Mouse (Mus musculus): Measurements from ENCODE around the gene Scoc. TPM values are rescaled to one million over a fixed set of nuclear protein-coding genes. Genes with fewer than 3 reads are reported as not detected.

Gene Scoc
- polyA plus RNA-seq, 1 experiment: 12.6 TPM

DNA sequence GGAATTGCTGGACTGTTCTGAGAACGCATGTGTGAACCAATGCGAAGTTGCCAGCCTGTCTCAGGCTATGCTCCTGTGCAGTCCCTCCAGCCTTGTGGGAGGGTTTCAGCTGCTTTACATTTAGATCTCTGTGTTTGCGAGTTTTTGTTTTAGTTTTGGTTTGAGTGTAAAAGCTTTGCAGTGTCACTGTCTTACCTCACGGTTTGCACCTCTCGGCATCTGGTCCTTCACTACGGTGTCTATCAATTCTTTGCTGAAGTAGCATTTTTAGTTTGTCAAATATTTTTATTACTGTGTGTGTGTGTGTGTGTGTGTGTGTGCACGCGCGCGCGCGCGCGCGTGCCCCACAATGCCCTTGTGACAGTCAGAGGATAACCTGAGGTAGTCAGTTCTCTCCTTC lies 41.3 kb downstream of the Scoc start:
- Histone ChIP-seq H3K4me1 (ENCODE audit: control insufficient read depth, insufficient read depth, low read length) (no peaks in the 10 kb centered on the region), H3K4me3 (replicated peaks; ENCODE audit: extremely low read depth, low read depth, low read length) (no peak overlapping the region)
- no peak for DNase-seq
- TF ChIP-seq CTCF (IDR thresholded peaks at IDR 0.05; ENCODE audit: insufficient read depth, low read length): no peak
- no peak for TF ChIP-seq POLR2A (IDR thresholded peaks at IDR 0.05; ENCODE audit: borderline replicate concordance, extremely low read depth, low read depth, low read length)
- 96% methylated on average over 15 of the region's 15 CpGs for WGBS

DNA sequence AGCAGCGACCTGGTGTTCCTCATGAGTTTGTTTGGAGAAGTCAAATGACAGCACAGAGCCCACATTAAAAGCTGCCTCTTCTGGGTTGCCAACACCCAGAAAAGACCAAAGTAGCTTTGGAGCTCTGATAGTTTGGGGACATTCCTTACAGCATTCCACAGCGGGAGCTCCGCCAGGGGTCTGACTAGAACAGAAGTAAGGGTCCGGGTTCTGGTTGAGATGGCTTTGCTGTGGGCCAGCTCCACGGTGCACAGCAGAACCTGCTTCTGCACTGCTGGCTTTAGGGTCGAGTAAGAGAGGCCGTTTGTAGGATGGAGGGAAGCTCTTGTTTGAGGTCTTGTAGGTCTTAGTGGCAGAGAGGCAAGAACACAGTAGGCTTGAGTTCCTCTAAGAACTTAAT lies 49.7 kb downstream of the Scoc start:
- no peaks in the 10 kb centered on the region for H3K4me1 ChIP-seq (ENCODE audit: control insufficient read depth, insufficient read depth, low read length)
- WGBS: 76% methylated on average over 7 of the region's 7 CpGs

DNA sequence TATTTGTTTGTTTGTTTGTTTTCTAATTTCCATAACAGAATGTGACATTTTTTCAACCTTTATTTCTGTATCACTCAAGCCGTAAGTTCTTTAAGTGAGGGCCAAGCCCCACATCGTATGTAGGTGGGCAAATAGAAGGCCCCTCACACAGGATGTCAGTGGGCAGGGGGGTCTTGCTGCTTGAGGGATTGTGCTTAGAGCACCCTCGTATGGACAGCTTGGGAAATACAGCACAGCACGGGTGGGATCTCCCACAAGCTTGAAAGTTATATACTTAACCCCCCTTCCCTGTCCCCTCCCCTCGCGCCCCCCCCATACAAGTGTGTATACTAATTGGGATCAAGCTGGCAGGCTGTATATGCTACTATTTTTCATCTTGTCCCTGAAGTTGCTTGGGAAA lies 51.4 kb downstream of the Scoc start:
- 48% methylated on average over 6 of the region's 6 CpGs for WGBS
- TF ChIP-seq CTCF (IDR thresholded peaks at IDR 0.05; ENCODE audit: insufficient read depth, low read length) (no peak), POLR2A (IDR thresholded peaks at IDR 0.05; ENCODE audit: borderline replicate concordance, extremely low read depth, low read depth, low read length) (no peak)
- H3K4me1 ChIP-seq (ENCODE audit: control insufficient read depth, insufficient read depth, low read length): no peaks in the 10 kb centered on the region

More for the DNA sequence above, 49.7 kb downstream of the Scoc start:
- TF ChIP-seq CTCF (IDR thresholded peaks at IDR 0.05; ENCODE audit: insufficient read depth, low read length) (no peak), POLR2A (IDR thresholded peaks at IDR 0.05; ENCODE audit: borderline replicate concordance, extremely low read depth, low read depth, low read length) (no peak)
- DNase-seq: no peak
- H3K4me3 ChIP-seq (replicated peaks; ENCODE audit: extremely low read depth, low read depth, low read length): no peak overlapping the region

DNA sequence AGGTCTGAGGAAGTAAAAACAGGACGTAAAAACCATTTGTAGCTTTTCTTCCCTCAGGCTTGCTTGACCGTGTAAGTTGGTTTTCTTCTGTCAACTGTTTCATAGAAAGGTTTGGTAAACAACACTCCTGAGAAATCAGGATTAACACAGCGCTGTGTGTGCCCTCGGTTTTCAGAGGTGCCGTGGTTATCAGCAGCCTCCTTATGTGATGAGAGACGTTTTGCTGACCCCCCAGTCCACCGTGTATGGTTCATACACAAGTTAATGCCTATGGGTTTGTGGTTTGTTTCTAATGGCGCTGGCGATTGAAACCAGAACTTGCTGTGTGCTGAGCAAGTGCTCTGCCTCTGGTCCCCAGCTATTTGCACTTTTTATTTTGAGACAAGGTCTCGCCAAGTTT lies 52.6 kb downstream of the Scoc start:
- H3K4me1 ChIP-seq (ENCODE audit: control insufficient read depth, insufficient read depth, low read length): no peaks in the 10 kb centered on the region
- TF ChIP-seq POLR2A (IDR thresholded peaks at IDR 0.05; ENCODE audit: borderline replicate concordance, extremely low read depth, low read depth, low read length) (no peak), CTCF (IDR thresholded peaks at IDR 0.05; ENCODE audit: insufficient read depth, low read length) (no peak)
- 46% methylated on average over 10 of the region's 10 CpGs for WGBS
- no peak for DNase-seq
- H3K4me3 ChIP-seq (replicated peaks; ENCODE audit: extremely low read depth, low read depth, low read length): no peak overlapping the region

More for the DNA sequence above, 51.4 kb downstream of the Scoc start:
- DNase-seq: no peak
- no peak overlapping the region for H3K4me3 ChIP-seq (replicated peaks; ENCODE audit: extremely low read depth, low read depth, low read length)

DNA sequence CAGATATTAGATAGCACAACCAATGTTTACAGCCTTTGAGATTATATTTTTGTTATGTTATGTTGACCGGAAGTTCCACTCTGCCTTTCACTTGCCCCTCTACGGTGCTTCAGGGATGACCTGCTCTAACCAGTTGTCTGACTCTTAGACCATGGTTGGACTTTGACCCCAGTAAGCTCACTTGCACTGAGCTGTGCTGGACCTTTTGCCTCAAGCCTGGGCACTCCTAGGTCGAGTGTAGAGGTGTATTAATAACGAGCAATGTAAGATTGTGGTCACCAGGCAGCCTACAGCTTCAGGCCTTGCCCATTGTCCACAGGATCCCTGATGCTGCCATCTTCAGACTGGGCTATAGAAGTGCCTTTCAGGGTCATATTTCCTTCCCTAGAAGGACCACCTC lies 60.5 kb downstream of the Scoc start:
- WGBS: 68% methylated on average over 4 of the region's 4 CpGs

DNA sequence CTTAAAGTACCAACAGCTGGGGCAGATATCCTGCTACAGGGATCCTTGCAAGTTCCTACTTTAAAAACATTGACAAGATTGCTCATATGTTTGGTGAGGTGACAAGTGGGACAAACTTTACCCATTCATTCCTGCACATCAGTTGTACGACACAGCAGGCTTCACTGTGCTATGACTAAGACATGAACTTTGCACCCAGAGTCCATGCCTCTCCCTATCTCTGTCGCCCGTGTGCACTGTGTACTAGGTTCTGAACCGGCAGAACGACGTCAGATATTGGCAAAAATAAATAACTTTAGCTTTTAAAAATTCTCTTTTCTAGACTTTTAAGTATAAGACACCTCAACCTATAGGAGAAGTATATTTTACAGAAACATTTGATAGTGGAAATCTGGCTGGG lies 61.5 kb downstream of the Scoc start:
- no peak for TF ChIP-seq POLR2A (IDR thresholded peaks at IDR 0.05; ENCODE audit: borderline replicate concordance, extremely low read depth, low read depth, low read length)
- TF ChIP-seq CTCF (IDR thresholded peaks at IDR 0.05; ENCODE audit: insufficient read depth, low read length): no peak
- no peaks in the 10 kb centered on the region for H3K4me1 ChIP-seq (ENCODE audit: control insufficient read depth, insufficient read depth, low read length)
- no peak for DNase-seq
- 81% methylated on average over 6 of the region's 6 CpGs for WGBS
- H3K4me3 ChIP-seq (replicated peaks; ENCODE audit: extremely low read depth, low read depth, low read length): no peak overlapping the region

More for the DNA sequence above, 60.5 kb downstream of the Scoc start:
- no peak for TF ChIP-seq POLR2A (IDR thresholded peaks at IDR 0.05; ENCODE audit: borderline replicate concordance, extremely low read depth, low read depth, low read length)
- TF ChIP-seq CTCF (IDR thresholded peaks at IDR 0.05; ENCODE audit: insufficient read depth, low read length): no peak
- no peak overlapping the region for H3K4me3 ChIP-seq (replicated peaks; ENCODE audit: extremely low read depth, low read depth, low read length)
- no peaks in the 10 kb centered on the region for H3K4me1 ChIP-seq (ENCODE audit: control insufficient read depth, insufficient read depth, low read length)
- DNase-seq: no peak

DNA sequence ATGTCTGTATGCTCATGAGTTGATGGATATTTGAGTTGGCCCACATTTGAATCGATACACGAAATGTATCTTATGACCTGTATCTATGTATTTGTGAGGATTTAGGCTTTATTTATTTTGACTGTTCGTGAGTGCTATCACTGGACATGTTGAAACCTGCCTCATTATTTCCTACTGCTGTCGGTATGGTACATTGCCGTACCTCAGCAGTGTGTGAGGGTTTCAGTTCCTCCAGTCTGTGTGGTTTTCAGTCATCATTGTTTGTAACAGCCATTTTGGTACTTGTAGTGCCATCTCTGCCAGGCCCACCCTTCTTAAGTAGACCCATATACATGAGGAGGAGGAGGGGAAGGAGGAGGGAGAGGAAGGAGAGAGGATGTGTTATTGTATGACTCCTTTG lies 63.9 kb downstream of the Scoc start:
- DNase-seq: no peak
- no peak for TF ChIP-seq CTCF (IDR thresholded peaks at IDR 0.05; ENCODE audit: insufficient read depth, low read length)
- TF ChIP-seq POLR2A (IDR thresholded peaks at IDR 0.05; ENCODE audit: borderline replicate concordance, extremely low read depth, low read depth, low read length): no peak
- WGBS: 86% methylated on average over 5 of the region's 5 CpGs
- no peaks in the 10 kb centered on the region for H3K4me1 ChIP-seq (ENCODE audit: control insufficient read depth, insufficient read depth, low read length)
- H3K4me3 ChIP-seq (replicated peaks; ENCODE audit: extremely low read depth, low read depth, low read length): no peak overlapping the region

DNA sequence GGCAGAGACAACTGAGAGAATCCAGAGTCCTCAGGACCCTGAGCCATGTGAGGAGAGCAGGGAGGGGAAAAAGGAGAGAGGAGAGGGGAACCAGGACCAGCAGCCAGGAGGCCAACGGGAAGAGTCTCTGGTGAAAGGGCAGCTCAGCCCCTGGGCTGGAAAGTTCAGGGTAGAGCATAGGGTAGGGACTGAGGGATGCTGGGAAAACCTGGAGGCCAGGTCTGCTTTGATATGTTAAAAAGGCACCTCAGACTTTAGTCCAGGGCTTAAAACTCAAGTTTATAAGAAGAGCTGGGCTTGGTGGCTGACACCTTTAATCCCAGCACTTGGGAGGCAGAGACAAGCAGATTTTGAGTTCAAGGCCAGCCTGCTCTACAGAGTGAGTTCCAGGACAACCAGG lies 65.7 kb downstream of the Scoc start:
- no peak for DNase-seq
- H3K4me1 ChIP-seq (ENCODE audit: control insufficient read depth, insufficient read depth, low read length): no peaks in the 10 kb centered on the region

DNA sequence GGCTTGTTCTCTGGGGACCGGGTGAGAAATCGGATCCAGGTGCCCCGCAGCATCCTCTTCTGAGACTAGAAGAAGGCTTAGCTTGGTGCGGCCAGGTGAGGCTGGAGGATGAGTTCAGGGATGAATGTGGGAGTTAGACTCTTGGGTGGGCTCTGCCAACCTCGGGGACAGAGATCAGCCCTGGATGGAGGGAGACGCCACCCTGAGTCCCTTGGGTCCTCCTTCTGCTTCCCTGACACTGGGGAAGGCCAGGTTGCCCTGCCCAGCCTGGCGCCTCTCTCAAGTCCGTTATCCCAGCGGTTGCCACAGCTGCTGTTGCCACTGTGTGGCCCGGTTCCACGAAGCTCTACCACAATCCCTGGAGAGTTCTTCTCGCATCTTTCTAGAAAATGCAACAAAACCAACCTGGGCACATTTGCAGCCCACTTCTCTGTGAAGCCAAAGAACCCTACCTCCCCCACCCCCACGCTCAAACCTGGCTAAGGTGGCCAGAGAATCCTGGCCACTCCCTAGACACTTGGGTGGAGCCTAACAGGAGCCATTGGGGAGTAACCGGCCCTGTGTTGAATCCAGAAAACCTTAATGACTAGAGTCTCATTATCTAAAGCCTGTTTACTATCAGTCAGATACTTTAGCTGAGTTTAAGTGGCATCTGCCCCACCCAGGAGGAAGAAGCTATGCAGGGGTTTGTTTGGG lies 68.0 kb downstream of the Scoc start:
- TF ChIP-seq CTCF (IDR thresholded peaks at IDR 0.05; ENCODE audit: insufficient read depth, low read length): no peak
- TF ChIP-seq POLR2A (IDR thresholded peaks at IDR 0.05; ENCODE audit: borderline replicate concordance, extremely low read depth, low read depth, low read length): no peak
- no peak for DNase-seq
- WGBS: 7% methylated on average over 13 of the region's 14 CpGs
- Histone ChIP-seq H3K4me3 (replicated peaks; ENCODE audit: extremely low read depth, low read depth, low read length) (no peak overlapping the region), H3K4me1 (ENCODE audit: control insufficient read depth, insufficient read depth, low read length) (no peaks in the 10 kb centered on the region)

More for the DNA sequence above, 65.7 kb downstream of the Scoc start:
- TF ChIP-seq POLR2A (IDR thresholded peaks at IDR 0.05; ENCODE audit: borderline replicate concordance, extremely low read depth, low read depth, low read length) (no peak), CTCF (IDR thresholded peaks at IDR 0.05; ENCODE audit: insufficient read depth, low read length) (no peak)
- WGBS: 36% methylated on average over 1 of the region's 1 CpGs
- H3K4me3 ChIP-seq (replicated peaks; ENCODE audit: extremely low read depth, low read depth, low read length): no peak overlapping the region

DNA sequence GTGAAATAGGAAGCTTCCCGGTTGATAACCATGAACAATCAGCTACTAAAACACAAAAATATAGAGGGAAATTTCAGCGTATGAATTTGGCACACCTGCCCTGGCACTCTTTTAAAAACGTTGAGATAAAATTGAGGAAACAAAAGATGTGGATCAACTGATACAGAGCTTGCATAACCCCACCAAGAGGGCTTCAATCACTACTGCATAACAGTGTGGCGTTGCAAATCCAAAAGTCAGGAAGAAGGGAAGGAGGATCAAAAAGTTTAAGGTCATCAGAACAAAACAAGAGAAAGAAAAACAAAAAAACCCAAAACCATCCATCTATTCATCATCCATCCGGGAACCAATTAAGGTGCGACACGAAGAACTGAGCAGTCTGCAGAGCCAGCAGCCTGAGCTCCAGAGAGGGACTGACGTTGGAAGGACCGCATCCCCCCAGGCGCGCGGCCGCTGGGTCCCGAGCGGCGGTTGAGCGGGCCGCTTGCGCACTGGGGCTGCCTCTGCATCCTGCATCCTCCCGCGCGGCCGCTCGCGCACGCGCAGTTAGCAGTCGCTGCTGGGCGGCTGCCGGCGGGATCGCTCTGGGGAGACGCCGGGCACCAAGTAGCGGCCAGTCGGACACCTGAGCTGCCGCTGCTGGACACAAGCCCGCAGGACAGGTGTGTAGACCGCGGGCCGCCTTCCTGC lies 68.7 kb downstream of the Scoc start, which contains the start of gene Clgn:
Gene Clgn (plus strand): TSS at position 552 of the 690 bp plus-strand sequence.
- TF ChIP-seq POLR2A (IDR thresholded peaks at IDR 0.05; ENCODE audit: borderline replicate concordance, extremely low read depth, low read depth, low read length) (no peak), CTCF (IDR thresholded peaks at IDR 0.05; ENCODE audit: insufficient read depth, low read length) (no peak)
- peak; percentile 4 for DNase-seq
- Histone ChIP-seq H3K4me3 (replicated peaks; ENCODE audit: extremely low read depth, low read depth, low read length) (no peak within 1 kb of the TSS), H3K4me1 (ENCODE audit: control insufficient read depth, insufficient read depth, low read length) (no peaks in the 10 kb centered on the region)
- WGBS: 4% methylated on average over 41 of the region's 41 CpGs

Measured in lung, adult 2 months (tissue).